Mouse (Mus musculus) kidney, adult 8-10 months (tissue): ENCODE measurements around the gene Gm11639.
A peak's percentile ranks its signal among the peaks of the same experiment; 100 is the strongest.
"Not testable (repeated sequence)": the region's sequence is repeated elsewhere in the genome, so short reads cannot be mapped to it uniquely, and the experiment has no call there.

Experiments
- DNase-seq, 2 experiments: peaks; one replicate each; pipeline ENCODE4 v3.0.0; 2022

Gene Gm11639

GRCm38 (mm10) chr11:105120551-105121061 lies 435.1 kb downstream of the Gm11639 start:
- no peak for DNase-seq

DNA sequence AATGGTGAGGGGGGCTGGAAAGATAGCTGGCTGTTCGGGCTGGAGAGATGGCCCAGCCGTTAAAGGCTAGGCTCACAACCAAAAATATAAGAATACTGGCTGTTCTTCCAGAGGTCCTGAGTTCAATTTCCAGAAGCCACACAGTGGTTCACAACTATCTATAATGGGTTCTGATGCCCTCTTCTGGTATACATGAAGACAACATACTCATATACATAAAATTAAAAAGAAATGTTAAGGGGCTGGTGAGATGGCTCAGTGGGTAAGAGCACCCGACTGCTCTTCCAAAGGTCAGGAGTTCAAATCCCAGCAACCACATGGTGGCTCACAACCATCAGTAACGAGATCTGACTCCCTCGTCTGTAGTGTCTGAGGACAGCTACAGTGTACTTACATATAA lies 436.3 kb downstream of the Gm11639 start:
- DNase-seq, result not testable (repeated sequence)

DNA sequence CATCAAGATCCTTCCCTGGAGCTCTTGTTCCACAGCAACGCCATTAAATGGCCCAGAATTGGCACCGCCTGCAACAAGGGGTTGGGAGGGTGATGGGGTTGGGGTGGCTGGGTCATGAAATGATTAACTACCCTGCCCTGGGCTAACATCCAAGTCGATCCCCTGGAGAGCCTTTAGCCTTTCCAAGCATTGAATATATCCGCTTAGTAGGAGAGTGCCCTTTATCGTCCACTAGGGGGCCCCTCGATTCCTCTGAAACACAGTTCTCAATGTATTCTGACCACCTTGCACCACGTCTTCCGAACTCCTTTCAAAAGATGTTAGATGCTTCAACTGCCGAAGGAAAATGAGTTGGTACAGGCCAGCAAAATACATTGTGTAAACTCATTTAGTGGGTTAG lies 438.5 kb downstream of the Gm11639 start:
- DNase-seq, result peak; percentile 85

DNA sequence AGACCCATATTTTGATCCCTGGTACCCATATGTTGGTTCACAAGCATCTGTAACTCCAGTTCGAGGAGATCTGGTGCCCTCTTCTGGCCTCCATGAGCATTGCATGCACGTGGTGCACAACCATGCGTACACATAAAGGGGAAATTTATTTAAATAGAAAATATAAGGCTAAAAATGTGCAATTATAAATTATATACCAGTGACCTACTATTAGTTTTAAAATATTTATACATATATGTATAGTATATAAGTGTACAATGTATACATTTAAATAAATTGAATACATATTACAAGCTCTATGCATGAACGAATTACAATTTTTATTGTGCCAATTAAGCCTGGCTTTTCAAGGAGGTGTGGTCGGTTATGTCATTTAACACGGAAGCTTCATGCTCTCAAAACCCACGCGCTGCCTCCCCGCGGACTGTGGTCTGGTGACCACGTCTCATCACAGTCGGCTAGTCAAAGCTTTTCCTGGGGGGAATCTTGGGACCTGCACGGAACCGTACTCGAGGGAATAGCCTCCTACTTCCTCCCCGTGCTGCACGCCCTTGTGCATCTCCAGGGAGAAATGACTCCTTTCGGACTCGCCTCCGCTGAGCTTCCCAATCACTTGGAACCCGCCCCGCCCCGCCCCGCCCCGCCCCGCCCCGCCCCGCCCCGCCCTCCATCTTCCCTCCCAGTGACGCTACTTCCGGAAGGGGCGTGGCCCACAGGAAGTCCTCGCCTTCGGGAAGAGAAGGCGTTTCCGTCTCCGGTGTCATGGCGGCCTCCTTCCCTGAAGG lies 440.4 kb downstream of the Gm11639 start, which contains the start of gene Mettl2:
Gene Mettl2, plus strand, starts transcription at position 691 of the 785 bp plus-strand sequence.
- peak; percentile 71 to 78 for DNase-seq

GRCm38 (mm10) chr11:105126520-105127029 lies 441.1 kb downstream of the Gm11639 start:
- no peak for DNase-seq

GRCm38 (mm10) chr11:105135692-105136091 lies 450.2 kb downstream of the Gm11639 start:
- DNase-seq, result no peak

- DNase-seq, result not testable (repeated sequence)
Observed at GRCm38 (mm10) chr11:105137255-105137654, 451.7 kb downstream of the Gm11639 start.

GRCm38 (mm10) chr11:105140512-105140911 lies 455.0 kb downstream of the Gm11639 start:
- DNase-seq, result not testable (repeated sequence)

- DNase-seq, result no peak
Observed at GRCm38 (mm10) chr11:105141115-105141514, 455.6 kb downstream of the Gm11639 start.

DNA sequence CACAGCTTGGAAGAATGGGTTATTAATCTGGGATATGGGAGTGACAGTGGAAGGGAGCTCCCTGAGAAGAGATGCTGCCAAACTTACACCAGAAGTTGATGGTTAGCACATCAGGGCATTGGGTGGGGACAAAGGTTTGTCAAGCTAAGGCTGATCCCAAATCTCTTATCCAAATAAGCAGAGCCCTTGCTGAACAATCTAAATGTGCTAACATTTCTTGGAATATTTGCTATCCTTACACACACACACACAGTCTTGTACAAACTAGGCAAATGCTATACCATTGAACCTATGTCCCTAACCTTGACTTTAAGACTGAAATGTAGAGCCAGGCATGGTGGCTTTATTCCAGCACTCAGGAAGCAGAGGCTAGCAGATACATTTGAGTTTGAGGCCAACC lies 458.1 kb downstream of the Gm11639 start:
- no peak for DNase-seq

DNA sequence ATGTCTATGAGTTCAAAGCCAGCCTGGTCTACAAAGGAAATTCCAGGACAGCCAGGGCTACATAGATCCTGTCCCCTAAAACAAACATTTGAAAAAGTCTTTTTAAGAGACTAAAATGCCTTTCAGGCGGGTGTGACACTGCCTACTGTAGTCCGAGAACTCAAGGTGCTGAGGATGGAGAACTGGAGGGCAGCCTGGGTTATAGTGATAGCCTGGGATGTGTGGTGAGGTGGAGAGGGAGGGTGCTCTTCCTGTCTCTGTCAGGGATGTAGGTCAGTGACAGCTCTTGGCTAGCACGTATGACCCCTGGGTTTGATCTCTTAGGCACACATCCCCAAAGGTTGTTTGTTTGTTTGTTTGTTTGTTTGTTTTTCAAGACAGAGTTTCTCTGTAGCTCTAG lies 458.6 kb downstream of the Gm11639 start:
- no peak for DNase-seq

GRCm38 (mm10) chr11:105144508-105145210 lies 459.2 kb downstream of the Gm11639 start:
- no peak for DNase-seq

DNA sequence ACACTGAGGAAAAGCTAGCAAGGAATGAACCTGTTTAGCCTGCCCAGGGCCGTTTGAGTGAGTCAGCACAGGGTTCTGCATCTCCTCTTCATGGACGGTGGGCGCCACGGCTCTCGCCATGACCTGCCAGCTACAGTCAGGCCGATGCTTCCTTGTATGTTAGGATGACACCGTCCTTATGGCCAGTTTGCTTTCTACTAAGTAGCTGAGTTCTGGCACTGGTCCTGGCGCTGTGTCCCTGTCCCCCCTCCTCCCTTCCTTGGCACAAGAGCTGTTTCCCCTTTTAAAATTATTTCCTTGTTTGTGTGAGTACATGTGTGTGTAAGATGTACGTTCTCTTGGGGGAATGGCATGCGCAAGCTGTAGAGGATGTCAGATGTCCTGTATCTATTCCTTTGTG lies 459.7 kb downstream of the Gm11639 start:
- DNase-seq, result no peak

GRCm38 (mm10) chr11:105146593-105146992 lies 461.1 kb downstream of the Gm11639 start, which contains the start of gene Gm10842:
TSS of gene Gm10842 (plus strand) at chr11:105146893.
- DNase-seq, result no peak

DNA sequence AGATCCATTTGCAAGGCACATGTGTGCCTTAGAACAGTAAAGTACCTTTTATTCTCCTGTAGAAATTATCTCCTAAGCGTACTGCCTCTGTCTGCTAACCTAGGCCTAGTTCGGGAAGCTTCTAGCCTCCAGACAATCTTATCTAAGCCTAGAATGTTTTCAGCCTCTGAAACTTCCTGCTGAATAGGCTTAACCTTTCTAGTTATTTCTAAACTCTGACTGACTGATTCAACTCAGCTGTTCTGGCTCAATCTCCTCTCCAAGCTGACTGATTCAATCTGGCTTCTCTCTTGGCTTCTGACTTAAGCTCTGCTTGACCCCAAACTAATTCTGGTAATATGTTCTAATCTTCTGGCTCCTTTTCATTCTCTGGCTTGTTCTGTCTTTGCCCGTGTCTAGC lies 463.8 kb downstream of the Gm11639 start:
- DNase-seq, result no peak

- DNase-seq, result no peak
Observed at GRCm38 (mm10) chr11:105149766-105150165, 464.3 kb downstream of the Gm11639 start.

DNA sequence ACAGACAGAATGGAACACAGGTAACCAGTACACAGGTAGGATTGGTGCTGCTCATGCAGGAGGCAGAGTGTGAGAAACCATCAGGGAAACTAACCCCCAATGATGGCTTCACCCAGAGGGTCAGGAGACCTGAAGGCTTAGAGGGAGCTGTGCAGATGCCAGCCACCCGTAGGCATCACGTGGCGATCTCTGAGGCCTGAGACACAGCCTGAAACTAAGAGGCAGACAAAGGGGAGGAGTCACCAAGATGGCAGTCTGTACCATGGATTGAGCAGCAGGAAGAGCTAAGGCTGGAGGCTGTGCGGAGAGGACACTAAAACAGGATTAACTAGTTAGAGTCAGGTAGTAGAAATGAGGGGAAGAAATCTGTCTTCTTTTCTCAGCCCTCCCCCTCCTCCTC lies 465.2 kb downstream of the Gm11639 start:
- DNase-seq, result no peak

GRCm38 (mm10) chr11:105151226-105152016 lies 465.9 kb downstream of the Gm11639 start:
- no peak for DNase-seq

GRCm38 (mm10) chr11:105152017-105152300 lies 466.5 kb downstream of the Gm11639 start:
- DNase-seq, result no peak

- DNase-seq, result no peak
Observed at GRCm38 (mm10) chr11:105152357-105152899, 466.9 kb downstream of the Gm11639 start.

GRCm38 (mm10) chr11:105153068-105153833 lies 467.7 kb downstream of the Gm11639 start:
- peak; percentile 50 to 61 for DNase-seq

GRCm38 (mm10) chr11:105155915-105156314 lies 470.4 kb downstream of the Gm11639 start:
- peak; percentile 63 to 77 for DNase-seq
